Mouse (Mus musculus): ENCODE measurements at regions not wholly inside any gene's neighbourhood (a gene's known extent, or its start where the extent isn't known, plus 50 kb on each side); places are given as distances from the start of the nearest gene placed in this dataset.

DNA sequence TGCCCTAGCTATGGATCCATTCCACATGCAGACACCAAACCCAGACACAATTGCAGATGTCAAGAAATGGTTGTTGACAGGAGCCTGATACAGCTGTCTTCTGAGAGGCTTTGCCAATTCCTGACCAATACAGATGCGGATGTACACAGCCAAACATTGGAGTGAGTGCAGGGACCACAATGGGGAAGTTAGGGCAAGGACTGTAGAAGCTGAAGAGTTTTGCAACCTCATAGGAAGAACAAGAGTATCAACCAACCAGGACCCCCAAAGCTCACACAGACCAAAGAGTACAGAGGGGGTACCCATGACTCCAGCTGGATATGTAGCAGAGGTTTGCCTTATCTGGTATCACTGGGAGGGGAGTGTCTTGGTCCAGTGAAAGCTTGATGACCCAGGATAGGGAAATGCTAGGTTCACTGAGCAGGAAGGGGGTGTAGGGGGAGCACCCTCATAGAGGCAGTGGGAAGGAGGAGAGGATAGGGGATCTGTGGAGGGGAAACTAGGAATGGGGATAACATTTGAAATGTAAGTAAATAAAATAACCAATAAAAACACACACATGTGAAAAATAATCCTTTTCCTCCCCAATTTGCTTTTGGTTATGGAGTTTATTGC, 86.6 kb upstream of the Nxt1 start:
- H3K36me3 ChIP-seq (ENCODE audit: insufficient read depth), result no peaks in the 10 kb centered on the region
- DNase-seq, result no peak
- H3K4me2 ChIP-seq (ENCODE audit: low read depth), result no peak overlapping the region
- 74% methylated on average over 1 of the region's 1 CpGs for WGBS
- H3K4me3 ChIP-seq (ENCODE audit: low read depth, low read length), result no peak overlapping the region
- no peak overlapping the region for H3K9ac ChIP-seq
- no peaks in the 10 kb centered on the region for H3K4me1 ChIP-seq (ENCODE audit: insufficient read depth)
- no peaks in the 10 kb centered on the region for H3K27me3 ChIP-seq (ENCODE audit: insufficient read depth, low read length)
- H3K9me3 ChIP-seq (ENCODE audit: low read length), result no peaks in the 10 kb centered on the region
- H3K27ac ChIP-seq (ENCODE audit: low read depth, low read length), result no peak overlapping the region
- TF ChIP-seq CTCF (IDR thresholded peaks at IDR 0.05; ENCODE audit: low read depth), result no peak
- ATAC-seq, result no peak

DNA sequence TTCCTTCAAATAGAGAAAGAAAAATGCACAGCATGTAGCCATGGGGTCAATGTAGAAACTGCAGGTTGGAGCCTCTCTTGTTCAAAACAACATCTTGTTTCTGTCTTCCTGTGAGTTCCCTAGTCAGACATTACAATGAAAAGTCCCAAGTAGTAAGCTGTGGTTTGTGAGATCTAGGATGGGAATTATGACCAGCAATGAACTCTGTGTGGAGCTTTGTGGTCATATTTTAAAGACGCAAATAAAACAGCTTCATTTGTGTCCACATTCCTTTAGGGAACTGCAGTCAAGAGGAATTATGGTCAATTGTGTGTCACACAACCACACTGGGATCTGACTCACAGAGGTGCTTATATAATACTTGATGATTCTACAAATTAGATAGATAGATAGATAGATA, 90.2 kb upstream of the Nxt1 start:
- no peaks in the 10 kb centered on the region for H3K36me3 ChIP-seq (ENCODE audit: insufficient read depth)
- DNase-seq, result no peak
- TF ChIP-seq CTCF (IDR thresholded peaks at IDR 0.05; ENCODE audit: low read depth), result no peak
- no peak overlapping the region for H3K4me2 ChIP-seq (ENCODE audit: low read depth)
- no peaks in the 10 kb centered on the region for H3K4me1 ChIP-seq (ENCODE audit: insufficient read depth)
- 85% methylated on average over 1 of the region's 1 CpGs for WGBS
- H3K4me3 ChIP-seq (ENCODE audit: low read depth, low read length), result no peak overlapping the region
- H3K27ac ChIP-seq (ENCODE audit: low read depth, low read length), result no peak overlapping the region
- H3K9ac ChIP-seq, result no peak overlapping the region
- H3K27me3 ChIP-seq (ENCODE audit: insufficient read depth, low read length), result no peaks in the 10 kb centered on the region
- no peak for ATAC-seq
- H3K9me3 ChIP-seq (ENCODE audit: low read length), result no peaks in the 10 kb centered on the region

DNA sequence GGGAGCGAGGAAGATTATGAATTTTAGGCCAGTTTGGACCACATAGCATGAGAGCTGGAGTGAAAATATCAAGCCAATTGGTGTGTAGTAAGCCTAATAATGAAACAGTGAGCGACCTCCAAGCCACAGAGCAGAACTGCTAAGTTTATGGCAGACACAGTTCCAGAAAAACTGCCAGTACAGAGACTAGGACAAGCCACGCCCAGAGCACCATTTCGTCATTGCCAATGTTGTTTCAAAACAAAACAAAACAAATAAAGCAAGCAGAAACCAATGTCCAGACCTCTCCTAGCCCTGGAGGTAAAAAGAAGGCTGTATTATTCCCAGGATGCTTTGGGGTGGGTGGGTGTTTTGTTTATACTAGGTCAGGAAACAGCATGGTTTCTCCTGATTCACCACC, 90.7 kb upstream of the Nxt1 start:
- Histone ChIP-seq H3K36me3 (ENCODE audit: insufficient read depth) (no peaks in the 10 kb centered on the region), H3K4me2 (ENCODE audit: low read depth) (no peak overlapping the region), H3K4me1 (ENCODE audit: insufficient read depth) (no peaks in the 10 kb centered on the region), H3K4me3 (ENCODE audit: low read depth, low read length) (no peak overlapping the region), H3K27me3 (ENCODE audit: insufficient read depth, low read length) (no peaks in the 10 kb centered on the region), H3K9ac (no peak overlapping the region), H3K27ac (ENCODE audit: low read depth, low read length) (no peak overlapping the region), H3K9me3 (ENCODE audit: low read length) (no peaks in the 10 kb centered on the region)
- WGBS, result 75% methylated on average over 4 of the region's 4 CpGs
- no peak for ATAC-seq
- TF ChIP-seq CTCF (IDR thresholded peaks at IDR 0.05; ENCODE audit: low read depth), result no peak
- no peak for DNase-seq

DNA sequence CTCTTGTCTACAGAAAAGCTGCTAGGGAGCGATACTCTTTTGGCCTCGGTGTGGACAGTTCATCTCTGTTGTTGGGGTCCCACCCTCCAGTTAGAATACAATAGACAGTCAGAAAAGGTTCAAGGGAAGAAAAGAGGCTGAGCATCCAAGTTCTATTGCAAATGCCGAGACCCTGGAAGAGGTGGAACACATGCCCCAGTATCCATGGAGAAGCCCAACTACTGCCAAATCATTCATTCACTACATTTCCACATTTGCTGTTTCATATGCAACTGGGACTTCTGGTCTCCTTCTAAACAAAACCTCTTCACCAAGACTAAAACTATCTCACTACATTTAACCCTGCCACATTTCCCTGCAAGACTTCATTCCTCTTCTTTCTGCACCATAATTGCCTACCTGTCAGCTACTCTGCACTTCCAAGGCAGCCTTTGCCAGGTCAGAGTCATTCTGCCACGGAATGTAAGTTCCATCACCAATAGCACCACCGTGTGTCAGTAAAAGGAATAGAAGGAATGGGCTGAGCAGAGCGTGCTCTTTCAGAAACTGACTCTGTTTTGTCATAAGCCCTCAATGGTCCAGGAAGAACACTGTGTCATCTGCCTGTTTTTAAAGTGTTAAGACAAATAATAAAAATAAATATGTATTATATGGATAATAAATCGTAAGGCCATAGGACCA, 92.0 kb upstream of the Nxt1 start:
- no peak overlapping the region for H3K27ac ChIP-seq (ENCODE audit: low read depth, low read length)
- 33% methylated on average over 7 of the region's 7 CpGs for WGBS
- ATAC-seq (peak; percentile 88), DNase-seq (peak; percentile 75)
- H3K4me2 ChIP-seq (ENCODE audit: low read depth), result no peak overlapping the region
- peak; percentile 79 for TF ChIP-seq CTCF (IDR thresholded peaks at IDR 0.05; ENCODE audit: low read depth)
- H3K9me3 ChIP-seq (ENCODE audit: low read length), result no peaks in the 10 kb centered on the region
- H3K36me3 ChIP-seq (ENCODE audit: insufficient read depth), result no peaks in the 10 kb centered on the region
- H3K4me3 ChIP-seq (ENCODE audit: low read depth, low read length), result no peak overlapping the region
- no peaks in the 10 kb centered on the region for H3K27me3 ChIP-seq (ENCODE audit: insufficient read depth, low read length)
- H3K4me1 ChIP-seq (ENCODE audit: insufficient read depth), result no peaks in the 10 kb centered on the region
- no peak overlapping the region for H3K9ac ChIP-seq

DNA sequence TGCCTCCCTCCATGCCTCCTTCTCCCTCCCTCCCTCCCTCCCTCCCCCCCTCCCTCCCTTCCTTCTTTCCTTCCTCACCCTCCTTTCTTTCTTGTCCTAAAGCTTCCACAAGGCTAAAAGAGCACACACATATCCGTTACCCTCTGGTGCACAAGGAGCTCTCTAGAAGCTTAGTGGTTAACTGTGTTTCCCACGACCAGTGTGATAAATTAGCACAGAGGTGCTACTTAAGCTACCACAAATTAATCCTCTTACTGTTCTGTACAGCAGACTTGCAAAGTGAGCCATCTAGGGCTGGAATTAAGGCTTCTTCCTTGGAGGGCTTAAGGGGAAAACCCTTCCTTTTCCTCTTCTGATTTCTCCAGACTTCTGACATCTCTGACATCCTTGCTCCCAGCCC, 92.8 kb upstream of the Nxt1 start:
- DNase-seq (no peak), ATAC-seq (no peak)
- no peak for TF ChIP-seq CTCF (IDR thresholded peaks at IDR 0.05; ENCODE audit: low read depth)
- no peak overlapping the region for H3K4me2 ChIP-seq (ENCODE audit: low read depth)
- H3K9ac ChIP-seq, result no peak overlapping the region
- no peaks in the 10 kb centered on the region for H3K27me3 ChIP-seq (ENCODE audit: insufficient read depth, low read length)
- no peaks in the 10 kb centered on the region for H3K4me1 ChIP-seq (ENCODE audit: insufficient read depth)
- no peak overlapping the region for H3K4me3 ChIP-seq (ENCODE audit: low read depth, low read length)
- H3K36me3 ChIP-seq (ENCODE audit: insufficient read depth), result no peaks in the 10 kb centered on the region
- H3K27ac ChIP-seq (ENCODE audit: low read depth, low read length), result no peak overlapping the region
- no peaks in the 10 kb centered on the region for H3K9me3 ChIP-seq (ENCODE audit: low read length)
- 38% methylated on average over 2 of the region's 2 CpGs for WGBS

DNA sequence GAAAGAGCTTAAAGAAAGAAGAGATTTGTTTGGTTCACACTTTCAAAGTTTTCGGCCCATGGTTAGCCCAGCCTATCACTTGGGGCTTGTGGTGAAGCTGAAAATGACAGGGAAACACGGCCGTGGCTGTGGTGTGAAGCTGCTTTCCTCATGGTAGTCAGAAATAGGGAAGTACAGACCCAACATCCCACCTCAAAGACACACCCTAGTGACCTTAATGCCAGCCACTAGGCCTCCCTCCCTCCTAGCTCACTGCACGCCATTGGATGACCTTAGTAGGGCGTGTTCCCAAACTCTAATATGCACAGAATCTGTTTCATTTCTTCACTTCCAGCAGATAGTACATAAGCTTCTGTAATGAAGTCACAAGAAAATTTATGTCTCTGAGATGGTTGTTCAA, 93.4 kb upstream of the Nxt1 start:
- no peak overlapping the region for H3K4me2 ChIP-seq (ENCODE audit: low read depth)
- WGBS, result 88% methylated on average over 5 of the region's 5 CpGs
- H3K36me3 ChIP-seq (ENCODE audit: insufficient read depth), result no peaks in the 10 kb centered on the region
- no peaks in the 10 kb centered on the region for H3K4me1 ChIP-seq (ENCODE audit: insufficient read depth)
- no peak overlapping the region for H3K4me3 ChIP-seq (ENCODE audit: low read depth, low read length)
- H3K27ac ChIP-seq (ENCODE audit: low read depth, low read length), result no peak overlapping the region
- DNase-seq, result no peak
- H3K9ac ChIP-seq, result no peak overlapping the region
- no peaks in the 10 kb centered on the region for H3K9me3 ChIP-seq (ENCODE audit: low read length)
- ATAC-seq, result no peak
- no peaks in the 10 kb centered on the region for H3K27me3 ChIP-seq (ENCODE audit: insufficient read depth, low read length)
- no peak for TF ChIP-seq CTCF (IDR thresholded peaks at IDR 0.05; ENCODE audit: low read depth)

DNA sequence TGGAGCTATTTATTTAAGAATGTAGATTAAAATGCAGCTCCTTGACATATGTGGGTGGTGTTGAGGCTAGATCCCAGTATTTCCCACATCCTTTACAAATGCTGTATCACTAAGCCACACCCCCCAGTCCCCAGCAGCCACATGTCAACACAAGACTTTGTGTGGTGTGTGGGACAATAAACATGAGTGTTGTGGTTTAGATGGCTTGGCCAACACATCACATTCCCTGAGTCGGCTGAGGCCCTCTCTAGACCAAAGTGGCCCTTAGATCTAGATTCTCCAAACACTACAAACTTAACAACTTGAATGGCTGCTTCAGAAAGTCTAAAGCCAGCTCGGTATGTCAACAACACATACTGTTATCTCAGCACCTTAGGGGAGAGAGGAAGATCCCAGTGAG, 94.2 kb upstream of the Nxt1 start:
- Histone ChIP-seq H3K9ac (no peak overlapping the region), H3K4me2 (ENCODE audit: low read depth) (no peak overlapping the region), H3K4me3 (ENCODE audit: low read depth, low read length) (no peak overlapping the region), H3K27ac (ENCODE audit: low read depth, low read length) (no peak overlapping the region), H3K27me3 (ENCODE audit: insufficient read depth, low read length) (no peaks in the 10 kb centered on the region), H3K36me3 (ENCODE audit: insufficient read depth) (no peaks in the 10 kb centered on the region), H3K9me3 (ENCODE audit: low read length) (no peaks in the 10 kb centered on the region), H3K4me1 (ENCODE audit: insufficient read depth) (no peaks in the 10 kb centered on the region)
- WGBS, result 88% methylated on average over 2 of the region's 2 CpGs
- TF ChIP-seq CTCF (IDR thresholded peaks at IDR 0.05; ENCODE audit: low read depth), result no peak
- ATAC-seq (no peak), DNase-seq (no peak)
